Mouse (Mus musculus) layer of hippocampus, adult 18-20 months (tissue): ENCODE measurements at regions not wholly inside any gene's neighbourhood (a gene's known extent, or its start where the extent isn't known, plus 50 kb on each side); places are given as distances from the start of the nearest gene placed in this dataset.
"Not testable (repeated sequence)": the region's sequence is repeated elsewhere in the genome, so short reads cannot be mapped to it uniquely, and the experiment has no call there.

Experiments used
- DNase-seq, 2 experiments: peaks; one replicate each; pipeline ENCODE4 v3.0.0; 2022; ENCODE audit warnings: low spot score in 2 of 2

DNA sequence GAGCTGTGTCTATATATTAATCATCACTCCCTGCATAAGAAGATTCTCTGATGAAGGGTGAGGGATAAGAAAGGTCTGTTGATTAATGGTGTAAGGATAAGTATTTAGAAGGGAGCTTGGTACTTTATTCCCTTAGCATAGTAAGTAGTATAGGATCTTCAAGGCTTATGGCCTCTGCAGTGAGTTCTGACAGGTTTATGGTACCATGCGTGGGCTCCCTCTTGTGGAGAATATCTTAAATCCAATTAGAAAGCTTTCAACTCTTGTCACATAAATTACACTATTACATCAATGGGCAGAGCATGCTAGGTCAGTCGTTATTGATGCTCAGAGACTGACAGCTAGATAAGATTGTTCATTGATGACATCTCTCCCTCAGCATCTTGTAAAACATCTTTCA is 112.7 kb upstream of the Grin3a start:
- peak in 1 of 2 experiments; percentile 65 for DNase-seq

DNA sequence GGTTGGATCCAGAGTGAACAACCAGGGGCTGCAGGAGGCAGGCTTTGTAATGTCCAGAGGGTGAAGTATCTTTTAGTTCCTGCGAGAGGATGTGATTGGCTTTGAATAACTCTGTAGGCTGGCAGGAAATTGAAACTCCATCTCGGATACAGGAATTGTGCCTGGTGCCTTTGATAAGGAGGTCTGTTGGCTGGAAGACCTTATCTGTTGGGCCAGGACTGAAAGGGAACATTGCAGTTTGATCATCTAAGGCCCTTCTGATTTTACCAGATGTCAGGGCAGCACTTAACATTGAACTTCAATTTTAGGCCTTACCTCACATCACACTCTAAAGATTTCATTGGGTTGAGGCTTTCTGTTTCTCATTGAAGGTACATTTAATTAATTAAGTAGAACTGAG is 111.3 kb upstream of the Grin3a start:
- no peak for DNase-seq

DNA sequence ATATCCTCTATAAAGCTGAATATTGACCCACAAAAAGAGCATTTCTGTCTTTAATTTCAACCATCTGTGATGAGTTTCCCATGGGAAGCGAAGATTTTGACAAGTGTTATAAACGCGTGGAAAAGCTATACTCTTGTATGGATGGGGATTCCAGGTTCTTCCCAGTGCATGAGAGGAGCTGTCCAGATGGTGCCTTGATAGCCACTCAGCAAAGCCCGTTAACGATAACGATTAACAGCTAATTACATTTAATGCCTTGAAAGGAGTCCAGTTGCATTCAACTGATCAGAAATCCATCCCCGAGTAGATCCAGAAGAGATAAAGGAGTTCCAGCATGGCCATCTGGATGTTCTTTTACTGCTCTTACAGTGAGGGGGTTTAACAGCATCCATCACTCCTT is 100.8 kb upstream of the Grin3a start:
- no peak for DNase-seq

DNA sequence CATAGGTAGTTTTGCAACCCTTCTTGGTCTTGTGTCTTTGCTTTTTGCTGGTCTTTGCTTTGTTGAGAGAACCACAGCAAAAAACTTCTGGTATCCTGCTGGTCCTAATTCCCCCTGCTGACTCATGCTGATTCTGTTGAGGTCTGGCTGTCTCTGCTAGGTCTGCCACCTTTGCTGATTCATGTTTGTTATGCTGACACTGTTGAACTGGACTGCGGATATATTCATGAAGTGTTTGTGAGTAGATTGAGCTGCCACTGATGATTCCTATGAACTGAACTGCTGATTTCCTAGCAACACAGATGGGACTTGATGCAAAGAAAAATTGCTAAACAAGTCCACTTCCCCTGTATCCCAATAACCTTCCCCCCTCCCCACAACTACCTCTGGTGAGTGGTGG is 91.9 kb upstream of the Grin3a start:
- DNase-seq: no peak

DNA sequence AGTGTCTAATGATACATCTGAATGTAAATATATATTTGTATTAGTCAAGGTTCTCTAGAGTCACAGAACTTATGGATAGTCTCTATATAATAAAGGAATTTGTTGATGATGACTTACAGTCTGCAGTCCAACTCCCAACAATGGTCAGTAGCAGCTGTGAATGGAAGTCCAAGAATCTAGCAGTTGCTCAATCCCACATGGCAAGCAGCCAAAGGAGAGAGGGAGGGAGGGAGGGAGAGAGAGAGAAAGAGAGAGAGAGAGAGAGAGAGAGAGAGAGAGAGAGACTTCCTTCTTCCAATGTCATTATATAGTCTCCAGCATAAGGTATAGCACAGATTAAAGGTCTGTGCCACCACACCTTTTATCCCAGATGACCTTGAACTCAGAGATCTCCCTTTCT is 84.1 kb upstream of the Grin3a start:
- DNase-seq: not testable (repeated sequence)

DNA sequence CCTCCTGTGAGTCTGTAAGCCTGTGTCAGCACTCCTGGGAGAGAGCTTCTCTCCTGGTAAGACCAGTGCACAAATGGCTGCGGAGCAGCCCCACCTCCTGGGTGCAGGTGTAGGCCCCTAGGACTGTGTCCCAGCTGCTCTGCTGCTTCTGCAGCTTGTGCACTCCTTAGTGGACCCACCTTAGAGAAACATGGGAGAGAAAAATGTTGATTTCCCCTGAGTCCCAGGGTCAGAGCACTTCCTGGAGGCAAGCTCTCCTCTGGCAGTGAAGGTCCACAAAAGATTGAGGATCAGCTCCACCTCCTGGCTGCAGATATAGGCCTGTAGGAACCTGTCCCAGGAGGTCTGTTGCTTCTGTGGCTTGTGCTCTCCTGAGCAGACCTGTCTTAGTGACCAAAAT is 81.5 kb upstream of the Grin3a start:
- no peak for DNase-seq

DNA sequence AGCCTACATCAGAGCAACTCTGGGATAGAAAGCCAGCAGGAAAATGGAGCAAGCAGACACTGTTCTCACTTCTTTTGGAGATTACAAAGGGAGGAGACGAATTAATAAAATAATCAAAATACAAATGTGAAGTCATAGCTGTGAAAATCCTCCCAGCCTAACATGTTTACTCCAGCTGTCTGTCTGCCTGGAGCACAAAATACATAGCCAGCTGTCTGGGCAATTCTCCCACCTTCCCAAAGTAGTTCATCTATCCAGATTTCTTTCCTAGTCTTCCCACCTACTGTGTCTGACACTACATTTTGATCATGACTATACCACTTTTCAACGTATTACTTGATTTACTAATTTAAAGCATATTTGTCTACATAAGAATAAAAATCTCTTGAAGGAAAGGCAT is 68.7 kb upstream of the Grin3a start:
- no peak for DNase-seq

DNA sequence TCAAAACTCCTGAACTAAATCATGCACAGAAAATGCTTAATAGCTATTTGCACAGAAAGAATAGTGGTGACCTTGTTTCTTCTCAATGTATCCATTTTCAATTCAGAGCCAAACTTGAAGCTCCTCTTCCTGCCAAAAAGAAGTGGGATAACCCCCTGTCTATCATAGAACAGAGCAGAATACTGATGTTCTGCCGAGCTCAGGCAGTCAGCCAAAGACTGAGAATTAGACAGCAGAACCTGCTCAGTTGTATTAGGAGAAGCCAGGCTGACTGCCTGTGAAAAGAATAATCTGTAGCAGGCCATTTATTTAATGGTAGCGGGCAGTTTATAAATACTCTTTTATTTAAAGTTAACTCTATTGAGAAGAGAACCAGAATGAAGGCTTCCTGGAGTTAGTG is 68.1 kb upstream of the Grin3a start:
- DNase-seq: peak; percentile 36 to 68
